Mouse (Mus musculus) cerebellum, adult 2 months (tissue): ENCODE data around the gene Cnot3.

Source experiments
- CTCF ChIP-seq: fragments of 200-500 bp; IDR thresholded peaks from 2 replicates; pipeline ENCODE4 v1.5.1; 2011; ENCODE audit warnings: low read depth, mild to moderate bottlenecking, control low read depth, low read length, moderate library complexity, borderline replicate concordance; ENCODE audit not compliant: insufficient read depth
- POLR2A ChIP-seq: fragments of 200-500 bp; IDR thresholded peaks from 2 replicates; pipeline ENCODE4 v1.6.1; 2011; ENCODE audit warnings: low read length, control low read depth, borderline replicate concordance; ENCODE audit not compliant: insufficient read depth

- TF ChIP-seq CTCF, result no peak
- TF ChIP-seq POLR2A, result no peak
These were observed 46.9 kb downstream of the Cnot3 start for GRCm38 (mm10) chr7:3691919-3692318.
